Mouse (Mus musculus) embryo, embryonic 10 days (tissue): ENCODE measurements around the gene Gm28042.
A peak's percentile ranks its signal among the peaks of the same experiment; 100 is the strongest.

Source experiments
- DNase-seq: peaks from one replicate; pipeline ENCODE4 v3.0.0-alpha.2; 2015; ENCODE audit warnings: low spot score

The Gm28042 gene

GRCm38 (mm10) chr2:120012924-120013323, 14.4 kb upstream of the Gm28042 start:
- DNase-seq = no peak

DNA sequence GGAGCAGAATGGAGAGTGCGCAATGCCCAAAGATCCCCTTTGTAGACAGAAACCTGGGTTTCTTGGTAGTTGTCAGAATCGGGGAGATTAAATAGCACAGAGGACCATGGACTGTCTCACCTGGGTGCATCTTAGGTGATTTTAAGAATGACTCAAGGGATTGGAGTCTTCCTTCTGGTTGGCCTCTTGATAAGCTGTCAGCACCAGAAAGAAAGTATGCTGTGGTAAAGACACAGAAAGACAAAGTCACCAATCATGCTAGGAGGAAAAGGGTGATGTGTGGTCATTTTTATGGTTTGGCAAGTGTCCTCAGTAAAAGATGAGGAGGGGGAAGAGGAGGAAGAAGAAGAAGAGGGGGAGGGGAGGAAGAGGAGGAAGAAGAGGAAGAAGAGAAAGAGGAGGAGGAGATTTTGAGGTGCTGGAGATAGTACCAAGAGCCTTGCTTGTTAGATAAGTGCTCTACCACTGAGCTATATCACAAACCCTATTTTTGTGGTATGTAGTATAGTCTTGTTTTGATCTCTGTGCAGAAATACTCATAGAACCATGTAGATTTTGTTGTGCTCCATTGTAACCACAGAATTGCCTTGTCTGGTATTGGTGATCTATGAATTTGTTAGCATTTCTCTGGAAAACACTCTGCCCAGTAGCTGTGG, 13.3 kb upstream of the Gm28042 start:
- DNase-seq = no peak

DNA sequence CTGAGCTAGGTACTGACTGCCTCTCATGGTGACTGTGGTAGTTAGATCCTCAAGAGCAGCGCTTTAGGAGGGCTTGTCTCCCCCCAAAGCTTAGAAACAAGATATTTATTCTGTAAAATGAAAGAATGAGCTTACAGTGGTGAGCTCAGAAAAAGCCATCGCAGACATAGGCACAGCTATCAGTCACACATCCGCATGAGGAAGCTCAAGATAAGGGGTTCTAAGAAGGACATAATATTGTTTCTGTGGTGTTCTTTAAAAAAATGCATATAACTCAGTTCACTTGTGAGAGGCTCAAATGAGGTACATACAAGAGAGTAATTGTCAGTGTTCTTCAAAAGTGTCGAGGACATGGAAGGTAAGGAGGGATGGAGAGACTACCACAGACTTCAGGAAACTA, 11.4 kb upstream of the Gm28042 start:
- no peak for DNase-seq

DNA sequence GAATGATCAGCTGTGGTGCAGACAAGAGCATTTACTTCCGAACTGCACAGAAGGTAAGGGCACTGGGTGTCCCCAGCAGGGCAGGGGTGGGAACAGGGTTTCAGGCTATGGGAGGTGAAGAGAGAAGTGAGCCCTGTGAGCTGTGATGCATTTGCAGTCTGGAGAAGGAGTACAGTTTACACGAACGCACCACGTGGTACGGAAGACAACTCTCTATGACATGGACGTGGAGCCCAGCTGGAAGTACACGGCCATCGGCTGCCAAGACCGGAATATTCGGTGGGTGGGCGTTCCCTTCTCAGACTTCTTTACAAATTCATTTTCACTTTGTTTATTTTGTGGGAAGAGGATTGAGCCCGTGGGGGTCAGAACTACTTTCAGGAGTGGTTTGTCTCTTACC, 9.7 kb upstream of the Gm28042 start:
- no peak for DNase-seq

DNA sequence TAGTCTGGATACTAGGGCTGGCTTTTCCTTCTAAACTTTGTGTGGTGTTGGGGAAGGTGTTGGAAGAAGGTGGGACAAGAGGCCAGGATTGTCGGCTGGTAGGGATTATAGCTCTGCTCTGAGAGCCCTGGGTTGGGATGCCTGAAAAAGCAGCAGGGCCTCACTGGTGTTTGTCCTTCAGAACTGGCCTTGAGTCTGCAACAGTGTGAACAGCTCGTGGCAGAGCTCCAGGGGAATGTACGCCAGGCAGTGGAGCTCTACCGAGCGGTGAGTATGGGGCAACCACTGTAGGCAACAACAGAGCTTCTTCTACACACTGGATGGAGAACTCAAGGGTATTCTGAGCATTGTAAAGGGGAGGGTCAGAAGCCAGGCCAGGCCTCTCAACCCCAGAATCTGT, 3.0 kb upstream of the Gm28042 start:
- no peak for DNase-seq

DNA sequence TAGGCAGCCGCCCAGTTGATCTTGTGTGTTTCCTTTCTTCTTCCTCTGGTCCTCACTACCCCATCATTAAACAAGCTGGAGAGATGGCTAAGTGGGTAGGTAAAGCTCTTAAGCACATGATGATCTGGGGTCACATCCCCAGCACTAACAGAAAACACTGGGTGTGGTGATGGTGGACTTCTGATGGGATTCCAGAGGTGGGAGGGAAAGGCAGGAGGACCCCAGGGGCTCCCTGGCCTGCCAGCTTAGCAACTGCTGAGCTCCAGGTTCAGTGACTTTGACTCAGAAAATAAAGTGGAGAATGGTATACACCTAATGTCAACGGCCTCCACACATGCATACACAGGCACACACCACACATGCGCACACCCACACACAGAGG, 648 bp downstream of the Gm28042 start:
- peak; percentile 58 for DNase-seq

DNA sequence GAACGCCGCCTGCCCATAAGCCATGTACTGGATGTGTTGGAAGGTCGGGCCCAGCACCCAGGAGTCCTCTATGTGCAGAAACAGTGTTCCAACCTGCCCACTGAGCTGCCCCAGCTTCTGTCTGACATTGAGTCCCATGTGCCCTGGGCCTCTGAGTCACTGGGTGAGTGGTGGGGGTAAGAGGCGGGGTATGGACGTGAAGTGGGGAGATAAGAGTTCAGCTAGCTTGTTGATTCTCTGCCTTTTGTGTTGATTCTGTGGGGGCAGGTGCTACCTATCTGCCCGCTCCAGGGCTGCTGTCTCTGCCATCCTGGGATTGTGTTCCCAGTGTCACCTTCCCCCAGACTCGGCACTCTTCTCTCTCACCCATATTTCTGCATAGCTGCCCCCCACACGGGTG, 3.1 kb downstream of the Gm28042 start:
- DNase-seq = no peak

GRCm38 (mm10) chr2:120032726-120033467, 5.6 kb downstream of the Gm28042 start, which contains the start of gene Pla2g4b:
Pla2g4b (plus strand) TSS chr2:120033417.
- DNase-seq = no peak

GRCm38 (mm10) chr2:120033726-120034125, 6.4 kb downstream of the Gm28042 start:
- DNase-seq = no peak

DNA sequence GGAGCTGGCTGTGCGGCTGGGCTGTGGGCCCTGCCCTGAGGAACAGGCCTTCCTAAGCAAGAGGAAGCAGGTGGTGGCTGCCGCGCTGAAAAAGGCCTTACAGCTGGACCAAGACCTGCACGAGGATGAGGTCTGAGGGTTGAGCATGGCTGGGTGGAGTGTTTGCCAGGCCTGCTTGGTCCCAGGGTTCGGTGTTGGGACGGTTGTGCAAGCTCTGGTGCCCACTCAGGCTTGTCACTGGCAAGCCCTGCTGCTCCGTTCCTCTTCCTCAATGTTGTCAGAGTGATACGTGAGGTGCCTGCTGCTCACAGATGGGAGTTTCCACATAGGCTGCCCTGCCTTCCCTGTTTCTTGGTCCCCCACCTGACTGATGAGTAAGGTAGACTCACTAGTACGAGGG, 10.5 kb downstream of the Gm28042 start:
- DNase-seq = no peak

DNA sequence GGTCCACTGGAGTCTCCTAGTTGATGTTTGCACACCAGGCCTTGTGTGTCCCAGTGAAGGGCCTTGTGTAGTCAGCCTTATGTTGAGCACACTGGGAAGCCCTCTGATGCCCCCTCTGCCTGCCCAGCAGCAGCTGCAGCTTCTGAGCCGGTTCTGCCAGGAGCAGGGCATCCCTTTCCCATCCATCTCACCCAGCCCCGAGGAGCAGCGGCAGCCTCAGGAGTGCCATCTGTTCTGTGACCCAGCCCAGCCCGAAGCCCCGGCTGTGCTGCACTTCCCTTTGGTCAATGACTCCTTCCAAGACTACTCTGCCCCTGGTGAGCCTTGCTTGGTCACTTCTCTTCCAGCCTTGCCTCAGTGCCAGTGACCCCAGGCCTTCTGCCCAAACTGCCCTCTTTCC, 13.7 kb downstream of the Gm28042 start:
- DNase-seq = no peak

DNA sequence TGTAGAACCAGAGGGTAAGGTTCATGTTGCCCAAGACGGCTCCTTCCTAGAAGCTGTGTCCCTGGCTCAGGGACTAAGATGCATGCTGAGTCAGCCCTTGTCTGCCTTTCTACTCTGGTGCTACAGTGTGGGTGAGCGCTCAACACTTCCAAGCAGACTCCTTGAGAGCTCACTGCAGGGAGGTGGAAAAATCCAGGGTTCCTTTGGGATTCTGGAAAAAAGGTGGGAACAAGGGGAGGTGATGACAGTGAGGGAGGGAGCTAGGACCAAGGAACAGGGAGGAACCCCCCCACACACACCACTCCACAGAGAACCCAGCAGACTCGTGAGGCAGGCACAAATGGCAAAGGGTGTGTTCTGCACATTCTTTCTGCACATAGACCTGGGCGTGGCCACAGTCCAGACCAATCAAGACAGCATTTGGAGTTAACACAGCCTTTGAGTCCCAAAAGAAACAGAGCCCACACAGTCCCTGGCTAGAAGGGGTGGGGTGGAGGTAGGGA, 16.9 kb downstream of the Gm28042 start:
- DNase-seq = peak; percentile 17

GRCm38 (mm10) chr2:120044676-120045075, 17.4 kb downstream of the Gm28042 start:
- DNase-seq = no peak

GRCm38 (mm10) chr2:120046486-120047310, 19.4 kb downstream of the Gm28042 start:
- DNase-seq = no peak

- DNase-seq = no peak
Observed at GRCm38 (mm10) chr2:120048173-120048572, 20.9 kb downstream of the Gm28042 start.

DNA sequence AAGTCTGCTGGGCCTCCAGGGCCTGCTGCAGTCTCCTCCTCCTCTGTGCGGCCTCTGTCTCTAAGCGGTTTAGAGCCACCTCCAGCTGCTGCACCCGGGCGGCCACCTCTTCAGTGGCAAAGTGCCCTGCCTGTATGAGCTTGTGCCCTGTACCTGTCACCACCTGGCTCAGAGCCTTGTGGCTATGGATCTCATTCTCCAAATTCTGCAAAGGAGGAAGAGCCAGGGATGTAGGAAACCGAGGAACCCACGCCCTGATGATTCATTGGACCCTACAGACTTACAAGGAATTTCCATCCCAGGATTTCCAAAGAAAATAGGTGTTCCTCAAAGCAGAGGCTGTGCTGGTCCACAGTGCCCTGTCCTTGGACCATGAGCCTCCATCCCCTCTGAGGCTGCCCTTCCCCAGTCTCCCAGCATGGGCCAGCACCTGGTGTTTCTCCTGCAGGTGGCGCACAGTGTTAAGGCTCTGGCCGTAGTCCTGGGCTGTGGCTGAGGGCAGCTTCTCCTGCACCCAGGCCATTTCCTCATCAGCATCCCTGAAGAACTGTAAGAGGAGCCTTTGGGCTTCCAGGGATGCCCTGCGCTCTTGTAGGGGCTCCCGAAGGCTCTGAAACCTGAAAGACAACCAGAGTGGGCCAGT, 22.5 kb downstream of the Gm28042 start:
- peak; percentile 63 for DNase-seq

GRCm38 (mm10) chr2:120051405-120051804, 24.1 kb downstream of the Gm28042 start:
- DNase-seq = no peak

- no peak for DNase-seq
Observed at GRCm38 (mm10) chr2:120054771-120055552, 27.7 kb downstream of the Gm28042 start.

GRCm38 (mm10) chr2:120055923-120056322, 28.6 kb downstream of the Gm28042 start:
- no peak for DNase-seq

DNA sequence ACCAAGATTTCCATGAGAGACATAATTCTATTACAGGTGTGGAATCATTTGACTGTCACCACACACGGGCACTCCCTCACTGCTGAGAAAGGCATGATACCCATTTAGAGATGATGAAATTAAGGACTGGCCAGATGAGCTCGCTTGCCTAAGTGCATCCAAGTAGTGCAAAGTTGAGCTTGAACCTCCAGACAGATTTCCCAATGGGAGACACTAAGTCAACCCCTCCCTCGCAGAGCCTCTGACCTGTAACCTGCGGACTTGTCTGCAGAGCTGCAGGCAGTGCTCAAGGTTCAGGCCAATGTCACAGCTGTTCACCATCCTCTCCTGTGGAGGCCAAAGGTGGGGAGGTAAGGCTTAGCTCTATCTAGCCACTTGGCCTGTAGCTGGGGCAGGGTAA, 31.5 kb downstream of the Gm28042 start:
- no peak for DNase-seq

- DNase-seq = no peak
Observed at GRCm38 (mm10) chr2:120059466-120059865, 32.2 kb downstream of the Gm28042 start.
